Mouse (Mus musculus): Measurements from ENCODE around the gene Clec4n. TPM values are rescaled to one million over a fixed set of nuclear protein-coding genes. Genes with fewer than 3 reads are reported as not detected.
"Not testable (repeated sequence)": the region's sequence is repeated elsewhere in the genome, so short reads cannot be mapped to it uniquely, and the experiment has no call there.

Gene Clec4n
- polyA plus RNA-seq (2015; fragmentation: Nextera tagmentation; extraction: Ambion mirVana) = 24.4 and 28.7 TPM in 2 replicates

DNA sequence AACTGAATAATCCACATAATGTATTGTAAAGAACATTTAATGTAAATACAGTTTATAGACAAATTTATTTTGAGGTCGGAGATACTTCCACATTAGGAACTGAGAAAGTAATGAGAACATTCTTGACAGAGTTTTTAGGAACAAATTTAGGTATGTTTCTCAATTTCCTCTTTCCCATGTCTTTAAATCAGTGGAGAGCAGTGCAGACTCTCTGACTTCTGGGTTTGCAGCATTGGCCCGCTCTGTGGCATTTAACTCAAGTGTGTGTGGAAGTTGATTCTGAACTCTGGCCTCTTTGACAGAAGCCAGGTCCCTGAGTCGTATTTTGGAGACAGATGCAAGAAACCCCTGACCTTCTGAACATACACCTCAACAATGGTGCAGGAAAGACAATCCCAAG lies at the start of gene Clec4n:
TSS of gene Clec4n (plus strand) at position 200 of the 400 bp plus-strand sequence.
- no peak for ATAC-seq
- no peaks in the 10 kb centered on the region for H3K4me1 ChIP-seq (ENCODE audit: insufficient read depth)
- DNase-seq = no peak
- no peaks in the 10 kb centered on the region for H3K27me3 ChIP-seq (ENCODE audit: insufficient read depth, low read length)
- no peak within 1 kb of the TSS for H3K4me3 ChIP-seq (ENCODE audit: low read depth, low read length)
- no peak within 1 kb of the TSS for H3K9ac ChIP-seq (replicated peaks)
- 38% methylated on average over 3 of the region's 3 CpGs for WGBS (ENCODE audit: insufficient replicate concordance)
- TF ChIP-seq CTCF (IDR thresholded peaks at IDR 0.05; ENCODE audit: low read depth) (no peak), EP300 (IDR thresholded peaks at IDR 0.05; ENCODE audit: low read depth) (no peak)
- H3K27ac ChIP-seq (ENCODE audit: low read depth) = no peak within 1 kb of the TSS
- H3K9me3 ChIP-seq (ENCODE audit: low read length) = no peaks in the 10 kb centered on the region
- H3K36me3 ChIP-seq (replicated peaks; ENCODE audit: insufficient read depth, low read length) = no peaks in the 10 kb centered on the region
- no peak within 1 kb of the TSS for H3K4me2 ChIP-seq (ENCODE audit: low read depth, low read length)

- WGBS (ENCODE audit: insufficient replicate concordance) = 54% methylated on average over 2 of the region's 2 CpGs
- H3K9me3 ChIP-seq (ENCODE audit: low read length); H3K27ac ChIP-seq (ENCODE audit: low read depth); H3K4me1 ChIP-seq (ENCODE audit: insufficient read depth); H3K9ac ChIP-seq (replicated peaks); ATAC-seq; DNase-seq; H3K4me2 ChIP-seq (ENCODE audit: low read depth, low read length); H3K36me3 ChIP-seq (replicated peaks; ENCODE audit: insufficient read depth, low read length); H3K27me3 ChIP-seq (ENCODE audit: insufficient read depth, low read length); H3K4me3 ChIP-seq (ENCODE audit: low read depth, low read length): not testable (repeated sequence)
- TF ChIP-seq CTCF (IDR thresholded peaks at IDR 0.05; ENCODE audit: low read depth) = peak; percentile 59
These were observed 44.8 kb upstream of the Clec4n start for GRCm38 (mm10) chr6:123184862-123185261.

DNA sequence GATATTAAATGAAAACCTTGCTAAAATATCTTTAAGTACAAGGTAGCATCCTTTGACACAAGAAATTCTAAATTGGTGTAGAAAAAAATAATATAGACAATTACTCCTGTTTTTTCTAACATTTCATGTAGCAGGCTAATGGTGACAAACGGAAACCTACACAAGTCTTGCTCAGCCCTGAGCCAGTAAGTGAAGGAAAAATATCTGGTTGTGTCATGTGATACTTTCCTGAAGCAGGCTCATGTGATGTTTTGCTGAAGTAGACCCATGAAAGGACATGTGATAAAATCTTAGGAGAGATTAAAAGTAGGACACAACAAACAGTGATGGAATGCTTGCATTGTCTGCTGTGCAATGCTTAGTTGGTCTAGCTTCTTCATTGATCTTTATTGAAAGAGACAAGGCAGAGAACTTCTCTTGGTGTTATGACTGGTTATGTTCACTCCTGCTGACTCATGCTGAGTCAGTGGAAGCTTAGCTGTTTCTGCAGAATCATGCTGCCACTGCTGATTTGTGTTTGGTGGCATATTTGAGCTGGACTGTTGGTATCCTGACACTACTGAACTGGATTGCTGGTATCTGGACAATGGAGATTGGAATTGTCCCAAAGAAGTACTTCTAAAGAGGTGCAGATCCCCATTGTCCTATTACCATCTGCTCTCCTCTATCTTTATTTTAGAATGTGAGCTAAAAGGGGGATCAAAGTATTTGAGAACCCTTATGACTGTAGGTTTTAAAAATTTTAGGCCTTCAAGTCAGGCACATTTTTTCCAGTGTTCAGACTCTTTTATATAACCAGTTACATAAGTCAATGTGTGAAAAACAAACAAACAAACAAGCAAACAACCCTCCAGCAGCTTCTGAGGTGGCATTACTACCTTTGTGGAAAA lies 22.2 kb upstream of the Clec4n start:
- Histone ChIP-seq H3K27me3 (ENCODE audit: insufficient read depth, low read length) (no peaks in the 10 kb centered on the region), H3K4me2 (ENCODE audit: low read depth, low read length) (no peak overlapping the region), H3K4me3 (ENCODE audit: low read depth, low read length) (no peak overlapping the region), H3K27ac (ENCODE audit: low read depth) (peak overlapping the region; percentile 69), H3K4me1 (ENCODE audit: insufficient read depth) (no peaks in the 10 kb centered on the region), H3K36me3 (replicated peaks; ENCODE audit: insufficient read depth, low read length) (no peaks in the 10 kb centered on the region), H3K9me3 (ENCODE audit: low read length) (no peaks in the 10 kb centered on the region), H3K9ac (replicated peaks) (no peak overlapping the region)
- DNase-seq = peak; percentile 48
- 72% methylated on average over 1 of the region's 1 CpGs for WGBS (ENCODE audit: insufficient replicate concordance)
- peak; percentile 97 for ATAC-seq
- TF ChIP-seq EP300 (IDR thresholded peaks at IDR 0.05; ENCODE audit: low read depth) (peak; percentile 90), CTCF (IDR thresholded peaks at IDR 0.05; ENCODE audit: low read depth) (no peak)

DNA sequence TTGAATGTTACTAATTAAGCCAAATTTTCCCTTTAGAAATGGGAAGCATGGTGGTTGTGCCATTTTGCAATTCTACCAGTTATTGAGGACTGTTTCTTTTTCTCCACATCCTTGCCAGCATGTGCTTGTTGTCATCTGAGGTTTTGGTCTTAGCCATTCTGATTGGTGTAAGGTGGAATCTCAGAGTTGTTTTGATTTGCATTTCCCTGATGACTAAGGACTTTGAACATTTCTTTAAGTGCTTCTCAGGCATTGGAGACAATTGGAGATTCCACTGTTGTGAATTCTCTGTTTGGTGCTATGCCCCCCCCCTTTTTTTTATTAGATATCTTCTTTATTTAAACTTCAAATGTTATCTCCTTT lies 21.6 kb upstream of the Clec4n start:
- H3K4me2 ChIP-seq (ENCODE audit: low read depth, low read length); H3K4me1 ChIP-seq (ENCODE audit: insufficient read depth); H3K9ac ChIP-seq (replicated peaks); H3K36me3 ChIP-seq (replicated peaks; ENCODE audit: insufficient read depth, low read length); DNase-seq; H3K27me3 ChIP-seq (ENCODE audit: insufficient read depth, low read length); H3K9me3 ChIP-seq (ENCODE audit: low read length); H3K4me3 ChIP-seq (ENCODE audit: low read depth, low read length): not testable (repeated sequence)
- ATAC-seq = peak; percentile 62
- H3K27ac ChIP-seq (ENCODE audit: low read depth) = peak overlapping the region; percentile 69

- WGBS (ENCODE audit: insufficient replicate concordance) = 75% methylated on average over 1 of the region's 1 CpGs
- DNase-seq = no peak
- ATAC-seq = no peak
- H3K27me3 ChIP-seq (ENCODE audit: insufficient read depth, low read length) = no peaks in the 10 kb centered on the region
- H3K27ac ChIP-seq (ENCODE audit: low read depth) = no peak overlapping the region
- no peaks in the 10 kb centered on the region for H3K4me1 ChIP-seq (ENCODE audit: insufficient read depth)
- H3K9ac ChIP-seq (replicated peaks) = no peak overlapping the region
- H3K9me3 ChIP-seq (ENCODE audit: low read length) = no peaks in the 10 kb centered on the region
- no peaks in the 10 kb centered on the region for H3K36me3 ChIP-seq (replicated peaks; ENCODE audit: insufficient read depth, low read length)
- no peak for TF ChIP-seq CTCF (IDR thresholded peaks at IDR 0.05; ENCODE audit: low read depth)
- no peak for TF ChIP-seq EP300 (IDR thresholded peaks at IDR 0.05; ENCODE audit: low read depth)
- no peak overlapping the region for H3K4me3 ChIP-seq (ENCODE audit: low read depth, low read length)
- no peak overlapping the region for H3K4me2 ChIP-seq (ENCODE audit: low read depth, low read length)
These were observed 17.9 kb upstream of the Clec4n start for GRCm38 (mm10) chr6:123211726-123212125.

GRCm38 (mm10) chr6:123227519-123228166 lies 2.0 kb upstream of the Clec4n start:
- DNase-seq = no peak
- no peak overlapping the region for H3K9ac ChIP-seq (replicated peaks)
- no peaks in the 10 kb centered on the region for H3K27me3 ChIP-seq (ENCODE audit: insufficient read depth, low read length)
- H3K4me2 ChIP-seq (ENCODE audit: low read depth, low read length) = no peak overlapping the region
- H3K4me1 ChIP-seq (ENCODE audit: insufficient read depth) = no peaks in the 10 kb centered on the region
- peak overlapping the region; percentile 30; the same call in 1 of the 2 replicates for H3K27ac ChIP-seq (ENCODE audit: low read depth)
- no peaks in the 10 kb centered on the region for H3K9me3 ChIP-seq (ENCODE audit: low read length)
- no peak for TF ChIP-seq EP300 (IDR thresholded peaks at IDR 0.05; ENCODE audit: low read depth)
- TF ChIP-seq CTCF (IDR thresholded peaks at IDR 0.05; ENCODE audit: low read depth) = no peak
- no peaks in the 10 kb centered on the region for H3K36me3 ChIP-seq (replicated peaks; ENCODE audit: insufficient read depth, low read length)
- 38% methylated on average over 2 of the region's 2 CpGs for WGBS (ENCODE audit: insufficient replicate concordance)
- H3K4me3 ChIP-seq (ENCODE audit: low read depth, low read length) = no peak overlapping the region
- ATAC-seq = peak; percentile 73
